8 mouse cellular contexts compared by ENCODE assay signal in genomic region chr5:73491074-73491836, GRCm38 (mm10). TPM values are rescaled to one million over a fixed set of nuclear protein-coding genes. Genes with fewer than 3 reads are reported as not detected.
DNase-seq lines count a peak whose midpoint lies in the region; ATAC-seq and TF ChIP-seq lines count a peak whose summit lies in the region.

No protein-coding gene starts in this region.

- ATAC-seq in hindbrain, embryonic 12.5 days (ENCODE audit: low FRiP score), result peak; percentile 46
- ATAC-seq in liver, postnatal 0 days, result peak; percentile 35
- peak; percentile 45; the same call in 1 of the 2 replicates for ATAC-seq in stomach, embryonic 16.5 days (ENCODE audit: insufficient read depth, low FRiP score)

- peak overlapping the region; percentile 94 for H3K4me2 ChIP-seq in hindbrain, embryonic 12.5 days (replicated peaks)
- H3K4me2 ChIP-seq in liver, postnatal 0 days (ENCODE audit: low read depth, low read length), result peak overlapping the region; percentile 99
- H3K4me2 ChIP-seq in stomach, embryonic 16.5 days (ENCODE audit: low read depth, low read length), result peak overlapping the region; percentile 93

- no peak; the same call in 1 of the 2 replicates for TF ChIP-seq CTCF in liver, postnatal 0 days (IDR thresholded peaks at IDR 0.05; ENCODE audit: low read depth)

- H3K9ac ChIP-seq in hindbrain, embryonic 12.5 days, result peak overlapping the region; percentile 87
- H3K9ac ChIP-seq in liver, postnatal 0 days (replicated peaks), result peak overlapping the region; percentile 65
- peak overlapping the region; percentile 80 for H3K9ac ChIP-seq in stomach, embryonic 16.5 days (ENCODE audit: low read length)

- peaks cover 9% of the 10 kb centered on the region for H3K4me1 ChIP-seq in hindbrain, embryonic 12.5 days
- H3K4me1 ChIP-seq in liver, postnatal 0 days (ENCODE audit: insufficient read depth), result peaks cover 5% of the 10 kb centered on the region; the same call in 1 of the 2 replicates
- peaks cover 11% of the 10 kb centered on the region for H3K4me1 ChIP-seq in stomach, embryonic 16.5 days (ENCODE audit: control insufficient read depth, insufficient read depth, low read length)

- H3K36me3 ChIP-seq in hindbrain, embryonic 12.5 days, result no peaks in the 10 kb centered on the region
- H3K36me3 ChIP-seq in liver, postnatal 0 days (replicated peaks; ENCODE audit: insufficient read depth, low read length), result no peaks in the 10 kb centered on the region
- H3K36me3 ChIP-seq in stomach, embryonic 16.5 days (ENCODE audit: control insufficient read depth, insufficient read depth, low read length), result no peaks in the 10 kb centered on the region

- H3K4me3 ChIP-seq in hindbrain, embryonic 12.5 days, result peak overlapping the region; percentile 90
- H3K4me3 ChIP-seq in liver, postnatal 0 days (ENCODE audit: low read depth, low read length), result peak overlapping the region; percentile 70
- peak overlapping the region; percentile 87 for H3K4me3 ChIP-seq in stomach, embryonic 16.5 days (replicated peaks; ENCODE audit: low read length)

- TF ChIP-seq EP300 in liver, postnatal 0 days (IDR thresholded peaks at IDR 0.05; ENCODE audit: low read depth), result no peak

- 1% methylated on average over 67 of the region's 70 CpGs for WGBS in hindbrain, embryonic 12.5 days
- WGBS in liver, postnatal 0 days (ENCODE audit: insufficient replicate concordance), result under 1% methylated on average over 63 of the region's 70 CpGs
- WGBS in stomach, embryonic 16.5 days, result 2% methylated on average over 70 of the region's 70 CpGs

- H3K27ac ChIP-seq in hindbrain, embryonic 12.5 days, result peak overlapping the region; percentile 95
- peak overlapping the region; percentile 52 for H3K27ac ChIP-seq in liver, postnatal 0 days (ENCODE audit: low read depth)
- H3K27ac ChIP-seq in stomach, embryonic 16.5 days (ENCODE audit: low read length), result peak overlapping the region; percentile 89

- no peaks in the 10 kb centered on the region for H3K27me3 ChIP-seq in hindbrain, embryonic 12.5 days
- no peaks in the 10 kb centered on the region for H3K27me3 ChIP-seq in liver, postnatal 0 days (ENCODE audit: insufficient read depth, low read length)
- no peaks in the 10 kb centered on the region for H3K27me3 ChIP-seq in stomach, embryonic 16.5 days (ENCODE audit: control insufficient read depth, insufficient read depth, low read length)

- peak; percentile 61 for DNase-seq in gastrocnemius, postnatal 10 days
- no peak for DNase-seq in gastrocnemius, postnatal 25 days
- DNase-seq in 3T3-L1 (ENCODE audit: low read depth, low spot score), result peak; percentile 31
- DNase-seq in embryo, embryonic 10 days (ENCODE audit: low spot score), result peak; percentile 46
- DNase-seq in liver, postnatal 0 days, result peak; percentile 47
- DNase-seq in adrenal gland, adult 8-10 months, result no peak

- no peaks in the 10 kb centered on the region for H3K9me3 ChIP-seq in hindbrain, embryonic 12.5 days (replicated peaks)
- no peaks in the 10 kb centered on the region for H3K9me3 ChIP-seq in liver, postnatal 0 days (ENCODE audit: low read length)
- H3K9me3 ChIP-seq in stomach, embryonic 16.5 days (replicated peaks; ENCODE audit: control insufficient read depth, low read length), result no peaks in the 10 kb centered on the region

RNA-seq across cellular contexts. Expression of gene Dcun1d4, which starts 10.5 kb away (rescaled TPM):
- total RNA-seq in gastrocnemius, postnatal 10 days (2021), result 10 to 100 TPM in 1 of 2 experiments, 1 to 10 TPM in 1; 8.7 to 12.0 TPM
- total RNA-seq in gastrocnemius, postnatal 25 days (2021), result 1 to 10 TPM; 8.1 to 9.0 TPM
- 58.4 and 67.4 TPM in 2 replicates for polyA plus RNA-seq in hindbrain, embryonic 12.5 days (2016; fragmentation: Nextera tagmentation; extraction: Ambion mirVana)
- polyA plus RNA-seq in liver, postnatal 0 days (2015; fragmentation: Nextera tagmentation; extraction: Ambion mirVana), result 4.1 and 5.7 TPM in 2 replicates
- 19.3 and 20.7 TPM in 2 replicates for polyA plus RNA-seq in stomach, embryonic 16.5 days (2015; fragmentation: Nextera tagmentation; extraction: Ambion mirVana)
- 10 to 100 TPM; 35.7 to 57.0 (median 46.4) TPM for total RNA-seq in adrenal gland, adult 8-10 months (2022)

Comparison
In these comparisons a context has a peak if more than half of its experiments do, and no peak if none do; other contexts are left out.
1. DNase-seq: peak in gastrocnemius, postnatal 10 days (single experiment), 3T3-L1 (single experiment), embryo, embryonic 10 days (single experiment) and liver, postnatal 0 days (single experiment); none in gastrocnemius, postnatal 25 days (single experiment) and adrenal gland, adult 8-10 months (single experiment).
2. Peak in every context shown above with its lines, with median percentiles within 50 percentile points of each other: ATAC-seq, H3K27ac ChIP-seq, H3K4me2 ChIP-seq, H3K4me3 ChIP-seq and H3K9ac ChIP-seq.